Mouse (Mus musculus) stomach, embryonic 16.5 days (tissue): ENCODE data around the gene Krtcap2. TPM values are rescaled to one million over a fixed set of nuclear protein-coding genes. Genes with fewer than 3 reads are reported as not detected.

Source experiments
- ATAC-seq: fragments of 200-750 bp; cut with Nextera tagmentation; 2 replicates; pipeline ENCODE4 v1.8.0; 2017; ENCODE audit warnings: moderate number of reproducible peaks, moderate TSS enrichment; ENCODE audit not compliant: insufficient read depth, low FRiP score
- H3K27ac ChIP-seq: fragments of 300-500 bp; sonication (generic); 2 replicates; pipeline ENCODE4 v1.5.1; 2014; ENCODE audit warnings: low read length
- H3K27me3 ChIP-seq: fragments of 300-500 bp; sonication (generic); 2 replicates; pipeline ENCODE4 v1.6.1; 2014; ENCODE audit warnings: low read length, control low read depth, mixed read lengths; ENCODE audit not compliant: control insufficient read depth, insufficient read depth
- H3K36me3 ChIP-seq: fragments of 300-500 bp; sonication (generic); 2 replicates; pipeline ENCODE4 v1.6.1; 2014; ENCODE audit warnings: low read length; ENCODE audit not compliant: control insufficient read depth, insufficient read depth
- H3K4me1 ChIP-seq: fragments of 300-500 bp; sonication (generic); 2 replicates; pipeline ENCODE4 v1.6.1; 2014; ENCODE audit warnings: low read length, control low read depth, mixed read lengths; ENCODE audit not compliant: control insufficient read depth, insufficient read depth
- H3K4me2 ChIP-seq: fragments of 300-500 bp; sonication (generic); 2 replicates; pipeline ENCODE4 v1.6.1; 2014; ENCODE audit warnings: low read depth, low read length, mixed read lengths
- H3K4me3 ChIP-seq: fragments of 300-500 bp; sonication (generic); replicated peaks from 2 replicates; pipeline ENCODE4 v1.5.1; 2014; ENCODE audit warnings: mild to moderate bottlenecking, low read length
- H3K9ac ChIP-seq: fragments of 300-500 bp; sonication (generic); 2 replicates; pipeline ENCODE4 v1.6.1; 2014; ENCODE audit warnings: low read length
- H3K9me3 ChIP-seq: fragments of 300-500 bp; sonication (generic); replicated peaks from 2 replicates; pipeline ENCODE4 v1.6.1; 2016; ENCODE audit warnings: low read length, control low read depth; ENCODE audit not compliant: control insufficient read depth
- WGBS: fragments of 180-500 bp; shearing (Covaris S2); extraction: QIAGEN DNeasy Blood & Tissue Kit; methylation state at CpG from one replicate; pipeline ENCODE4 v1.1.7; 2014; 5-methylcytosine and 5-hydroxymethylcytosine counted together
- polyA plus RNA-seq: library from polyadenylated mRNA; unstranded; fragments of >200 nt; fragmentation: Nextera tagmentation; extraction: Ambion mirVana; gene quantifications from 2 replicates; pipeline ENCODE4 v1.2.1, GENCODE M21; 2015

Krtcap2 gene
- polyA plus RNA-seq, 1 experiment from 2014 or later: 325 TPM

DNA sequence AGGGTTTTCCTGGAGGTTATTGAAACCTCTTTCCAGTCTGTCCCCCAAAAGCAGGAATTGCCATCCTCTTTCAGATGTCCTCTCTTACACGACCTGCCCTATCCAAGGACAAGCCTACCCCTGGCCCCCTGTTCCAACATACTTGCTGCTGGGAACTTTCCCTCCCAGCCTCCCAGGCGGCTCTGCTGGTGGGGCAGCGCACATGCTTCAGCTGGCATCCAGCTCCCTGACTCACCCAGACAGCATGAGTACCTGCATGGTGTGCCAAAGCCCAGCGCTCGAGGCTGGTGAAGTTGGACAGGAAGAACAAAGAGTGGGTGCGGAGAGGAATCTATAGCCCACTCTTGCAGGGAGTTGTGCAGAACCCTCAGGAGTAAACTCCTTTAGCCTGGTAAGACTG, 25.1 kb downstream of the Krtcap2 start:
- Histone ChIP-seq H3K27ac (peak overlapping the region; percentile 86), H3K9ac (peak overlapping the region; percentile 85), H3K4me2 (peak overlapping the region; percentile 87), H3K9me3 (no peaks in the 10 kb centered on the region), H3K27me3 (no peaks in the 10 kb centered on the region), H3K4me3 (no peak overlapping the region), H3K4me1 (peaks cover 33% of the 10 kb centered on the region), H3K36me3 (peaks cover 6% of the 10 kb centered on the region; the same call in 1 of the 2 replicates)
- 61% methylated on average over 6 of the region's 6 CpGs for WGBS
- no peak for ATAC-seq

- peaks cover 6% of the 10 kb centered on the region; the same call in 1 of the 2 replicates for H3K36me3 ChIP-seq
- peak; percentile 11; the same call in 1 of the 2 replicates for ATAC-seq
- H3K9ac ChIP-seq: no peak overlapping the region
- H3K4me1 ChIP-seq: peaks cover 38% of the 10 kb centered on the region
- H3K4me3 ChIP-seq: no peak overlapping the region
- no peak overlapping the region for H3K4me2 ChIP-seq
- no peaks in the 10 kb centered on the region for H3K27me3 ChIP-seq
- no peaks in the 10 kb centered on the region for H3K9me3 ChIP-seq
- no peak overlapping the region for H3K27ac ChIP-seq
- 67% methylated on average over 6 of the region's 6 CpGs for WGBS
Observed at GRCm38 (mm10) chr3:89271760-89272159, 26.0 kb downstream of the Krtcap2 start.

DNA sequence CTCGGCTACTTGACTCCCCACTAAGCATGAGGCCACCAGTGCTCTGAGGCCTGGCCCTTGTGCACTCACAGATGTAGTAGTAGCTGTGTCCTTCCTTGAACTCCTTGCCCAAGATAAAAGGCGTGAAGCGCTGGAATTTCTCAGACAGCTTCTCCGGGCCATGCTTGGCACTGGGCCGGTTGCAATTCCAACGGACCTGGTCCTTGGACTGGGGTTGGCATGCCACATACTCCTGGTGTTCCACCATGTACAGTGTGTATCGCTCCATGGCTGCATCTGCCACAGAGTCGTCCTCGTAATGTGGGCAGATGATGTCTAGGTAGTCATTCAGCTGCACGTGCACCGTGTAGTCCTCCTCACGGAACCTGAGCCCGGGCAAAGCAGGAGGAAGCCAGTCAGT, 30.3 kb downstream of the Krtcap2 start:
- peaks cover 35% of the 10 kb centered on the region for H3K4me1 ChIP-seq
- no peak for ATAC-seq
- no peak overlapping the region for H3K27ac ChIP-seq
- no peaks in the 10 kb centered on the region for H3K27me3 ChIP-seq
- H3K4me3 ChIP-seq: no peak overlapping the region
- H3K4me2 ChIP-seq: peak overlapping the region; percentile 98; the same call in 1 of the 2 replicates
- peaks cover 6% of the 10 kb centered on the region; the same call in 1 of the 2 replicates for H3K36me3 ChIP-seq
- no peaks in the 10 kb centered on the region for H3K9me3 ChIP-seq
- 91% methylated on average over 13 of the region's 13 CpGs for WGBS
- no peak overlapping the region for H3K9ac ChIP-seq

GRCm38 (mm10) chr3:89277281-89278021, 31.7 kb downstream of the Krtcap2 start:
- Histone ChIP-seq H3K4me1 (peaks cover 33% of the 10 kb centered on the region), H3K4me2 (peak overlapping the region; percentile 98), H3K27ac (peak overlapping the region; percentile 88), H3K9me3 (no peaks in the 10 kb centered on the region), H3K4me3 (peak overlapping the region; percentile 62), H3K36me3 (peaks cover under 1% of the 10 kb centered on the region; the same call in 1 of the 2 replicates), H3K9ac (peak overlapping the region; percentile 78), H3K27me3 (no peaks in the 10 kb centered on the region)
- 29% methylated on average over 14 of the region's 14 CpGs for WGBS
- ATAC-seq: peak; percentile 3; the same call in 1 of the 2 replicates

GRCm38 (mm10) chr3:89278107-89278506, 32.3 kb downstream of the Krtcap2 start:
- ATAC-seq: peak; percentile 24
- WGBS: 42% methylated on average over 7 of the region's 7 CpGs

GRCm38 (mm10) chr3:89278643-89279042, 32.9 kb downstream of the Krtcap2 start:
- no peak for ATAC-seq
- peak overlapping the region; percentile 88 for H3K27ac ChIP-seq
- H3K9me3 ChIP-seq: no peaks in the 10 kb centered on the region
- H3K9ac ChIP-seq: peak overlapping the region; percentile 78
- no peaks in the 10 kb centered on the region for H3K27me3 ChIP-seq
- peaks cover 33% of the 10 kb centered on the region for H3K4me1 ChIP-seq
- H3K4me2 ChIP-seq: peak overlapping the region; percentile 98
- H3K4me3 ChIP-seq: peak overlapping the region; percentile 62
- 17% methylated on average over 8 of the region's 8 CpGs for WGBS
- H3K36me3 ChIP-seq: no peaks in the 10 kb centered on the region; the same call in 1 of the 2 replicates

More at GRCm38 (mm10) chr3:89278107-89278506, 32.3 kb downstream of the Krtcap2 start:
- Histone ChIP-seq H3K27me3 (no peaks in the 10 kb centered on the region), H3K9ac (peak overlapping the region; percentile 78), H3K4me2 (peak overlapping the region; percentile 98), H3K4me1 (peaks cover 33% of the 10 kb centered on the region), H3K4me3 (peak overlapping the region; percentile 62), H3K27ac (peak overlapping the region; percentile 88), H3K36me3 (no peaks in the 10 kb centered on the region; the same call in 1 of the 2 replicates), H3K9me3 (no peaks in the 10 kb centered on the region)

DNA sequence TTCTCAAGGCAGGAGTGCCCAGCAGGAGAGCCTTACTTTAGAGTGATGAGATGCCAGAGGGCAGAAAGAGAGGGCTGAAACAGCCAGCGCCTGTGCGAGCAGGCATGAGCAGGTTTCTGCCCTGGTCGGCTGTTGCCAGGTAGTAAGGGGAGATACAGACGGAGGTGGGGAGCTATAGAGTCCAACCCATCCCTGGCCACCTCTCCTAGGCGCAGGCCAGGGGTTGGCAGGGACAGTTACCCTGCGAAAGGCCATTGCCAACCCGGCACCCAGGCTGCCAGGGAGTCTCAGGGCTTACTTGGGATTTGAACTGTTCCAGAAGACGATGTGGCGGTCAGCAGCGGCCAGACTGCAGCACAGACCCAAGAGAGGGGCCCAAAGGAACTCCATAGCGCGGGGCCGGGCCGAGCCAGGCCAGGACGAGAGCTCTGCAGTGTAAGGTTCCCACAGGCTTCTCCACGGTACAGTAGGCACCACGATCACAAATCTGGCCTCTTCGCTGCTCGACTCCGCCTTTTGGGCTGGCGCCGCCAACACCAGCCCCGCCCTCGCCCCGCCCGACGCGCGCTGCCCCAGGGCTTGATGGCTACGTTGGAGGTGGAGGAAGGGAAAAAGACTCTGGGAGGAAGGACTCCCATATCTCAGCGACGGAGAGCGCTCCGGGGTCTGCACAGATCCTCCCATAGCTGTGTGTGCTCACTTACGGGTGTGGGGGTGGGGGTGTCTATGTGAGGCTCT, 33.6 kb downstream of the Krtcap2 start:
- Histone ChIP-seq H3K27me3 (no peaks in the 10 kb centered on the region), H3K9me3 (no peaks in the 10 kb centered on the region), H3K36me3 (no peaks in the 10 kb centered on the region; the same call in 1 of the 2 replicates), H3K4me2 (peak overlapping the region; percentile 98), H3K27ac (peak overlapping the region; percentile 88), H3K9ac (peak overlapping the region; percentile 78), H3K4me3 (peak overlapping the region; percentile 62), H3K4me1 (peaks cover 33% of the 10 kb centered on the region)
- 2% methylated on average over 35 of the region's 35 CpGs for WGBS
- peak; percentile 83 for ATAC-seq

DNA sequence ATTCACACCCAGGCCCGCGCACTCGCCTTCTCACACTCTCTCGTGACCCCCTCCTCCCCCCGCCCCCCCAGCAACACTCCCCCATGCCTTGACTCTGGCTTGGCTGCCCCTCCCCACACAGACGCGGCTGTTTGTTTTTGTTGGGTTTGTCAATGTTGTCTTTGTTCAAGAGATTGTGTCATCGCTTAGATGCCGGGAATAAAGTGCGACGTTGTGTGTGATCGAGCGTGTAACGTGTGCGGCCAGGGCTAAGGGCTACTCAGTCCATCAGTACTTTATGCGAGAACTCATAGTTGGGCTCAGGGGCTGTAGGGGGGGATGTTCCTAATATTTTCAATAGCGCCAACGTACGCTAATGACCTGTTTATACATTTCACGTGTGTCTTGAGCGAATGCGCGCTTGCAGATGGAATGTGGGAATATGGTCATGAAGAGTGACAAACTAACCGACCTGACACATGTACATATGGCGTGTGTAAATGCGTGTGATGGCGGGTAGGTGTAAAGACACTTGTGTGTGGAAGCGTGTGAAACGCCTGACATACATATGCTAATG, 34.4 kb downstream of the Krtcap2 start:
- peak overlapping the region; percentile 88 for H3K27ac ChIP-seq
- no peaks in the 10 kb centered on the region for H3K27me3 ChIP-seq
- H3K4me3 ChIP-seq: peak overlapping the region; percentile 62
- peak; percentile 0; the same call in 1 of the 2 replicates for ATAC-seq
- H3K9me3 ChIP-seq: no peaks in the 10 kb centered on the region
- H3K4me2 ChIP-seq: peak overlapping the region; percentile 98
- H3K36me3 ChIP-seq: no peaks in the 10 kb centered on the region
- WGBS: under 1% methylated on average over 29 of the region's 29 CpGs
- H3K4me1 ChIP-seq: peaks cover 33% of the 10 kb centered on the region
- H3K9ac ChIP-seq: peak overlapping the region; percentile 78
